Mouse (Mus musculus): ENCODE measurements around the gene Ebpl. TPM values are rescaled to one million over a fixed set of nuclear protein-coding genes. Genes with fewer than 3 reads are reported as not detected.
"Not testable (repeated sequence)": the region's sequence is repeated elsewhere in the genome, so short reads cannot be mapped to it uniquely, and the experiment has no call there.

Gene Ebpl
- polyA plus RNA-seq, 1 experiment from 2014 or later: 10.1 TPM

- no peaks in the 10 kb centered on the region for H3K36me3 ChIP-seq (ENCODE audit: control insufficient read depth, insufficient read depth, low read length)
Observed at GRCm38 (mm10) chr14:61344590-61344989, 15.6 kb downstream of the Ebpl start.

DNA sequence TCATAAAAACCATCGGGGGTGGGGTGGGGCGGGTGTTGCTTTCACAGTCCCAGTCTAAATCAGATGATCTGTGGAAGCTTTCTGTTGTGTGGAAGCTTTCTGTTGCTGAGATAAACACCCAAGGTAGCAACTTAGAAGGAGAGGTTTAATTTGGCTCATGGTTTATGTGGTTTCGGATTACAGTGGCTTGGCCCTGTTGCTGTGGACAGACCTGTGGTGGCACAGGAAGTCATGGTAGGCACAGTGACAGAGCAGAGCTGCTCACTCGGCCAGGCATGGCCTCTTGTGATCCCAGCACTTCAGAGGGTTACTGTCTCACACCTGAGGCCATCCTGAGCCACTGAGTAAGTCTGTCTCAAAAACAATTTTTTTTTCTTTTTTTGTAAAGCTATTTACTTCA, 20.9 kb downstream of the Ebpl start:
- WGBS: 88% methylated on average over 4 of the region's 4 CpGs
- no peaks in the 10 kb centered on the region for H3K9me3 ChIP-seq (ENCODE audit: control insufficient read depth, low read depth, low read length)
- no peak for ATAC-seq (ENCODE audit: insufficient number of reproducible peaks, insufficient read depth, low FRiP score, low read depth)
- no peaks in the 10 kb centered on the region for H3K27me3 ChIP-seq (ENCODE audit: control insufficient read depth, insufficient read depth, low read length)
- no peaks in the 10 kb centered on the region for H3K4me1 ChIP-seq (ENCODE audit: control insufficient read depth, insufficient read depth, low read length)
- no peak overlapping the region for H3K9ac ChIP-seq (replicated peaks; ENCODE audit: low read depth, low read length)
- no peak overlapping the region for H3K4me3 ChIP-seq (ENCODE audit: low read depth, low read length)
- H3K27ac ChIP-seq (ENCODE audit: low read length): no peak overlapping the region
- H3K36me3 ChIP-seq (ENCODE audit: control insufficient read depth, insufficient read depth, low read length): no peaks in the 10 kb centered on the region
- no peak overlapping the region for H3K4me2 ChIP-seq (replicated peaks; ENCODE audit: low read depth, low read length)

More at GRCm38 (mm10) chr14:61344590-61344989, 15.6 kb downstream of the Ebpl start:
- no peak overlapping the region for H3K4me3 ChIP-seq (ENCODE audit: low read depth, low read length)
- ATAC-seq (ENCODE audit: insufficient number of reproducible peaks, insufficient read depth, low FRiP score, low read depth): peak; percentile 46; the same call in 1 of the 2 replicates
- no peaks in the 10 kb centered on the region for H3K4me1 ChIP-seq (ENCODE audit: control insufficient read depth, insufficient read depth, low read length)
- H3K27ac ChIP-seq (ENCODE audit: low read length): no peak overlapping the region
- H3K9me3 ChIP-seq (ENCODE audit: control insufficient read depth, low read depth, low read length): no peaks in the 10 kb centered on the region
- H3K4me2 ChIP-seq (replicated peaks; ENCODE audit: low read depth, low read length): no peak overlapping the region
- no peaks in the 10 kb centered on the region for H3K27me3 ChIP-seq (ENCODE audit: control insufficient read depth, insufficient read depth, low read length)
- no peak overlapping the region for H3K9ac ChIP-seq (replicated peaks; ENCODE audit: low read depth, low read length)
- 61% methylated on average over 5 of the region's 5 CpGs for WGBS

GRCm38 (mm10) chr14:61330996-61331561, 29.2 kb downstream of the Ebpl start:
- H3K27me3 ChIP-seq (ENCODE audit: control insufficient read depth, insufficient read depth, low read length): no peaks in the 10 kb centered on the region
- H3K9ac ChIP-seq (replicated peaks; ENCODE audit: low read depth, low read length): no peak overlapping the region
- H3K27ac ChIP-seq (ENCODE audit: low read length): no peak overlapping the region
- WGBS: 25% methylated on average over 13 of the region's 13 CpGs
- no peaks in the 10 kb centered on the region for H3K9me3 ChIP-seq (ENCODE audit: control insufficient read depth, low read depth, low read length)
- H3K4me1 ChIP-seq (ENCODE audit: control insufficient read depth, insufficient read depth, low read length): 0 out of 2 replicates have a peak, but pooled peaks cover 2% of the 10 kb centered on the region
- no peak overlapping the region for H3K4me3 ChIP-seq (ENCODE audit: low read depth, low read length)
- no peak overlapping the region for H3K4me2 ChIP-seq (replicated peaks; ENCODE audit: low read depth, low read length)
- ATAC-seq (ENCODE audit: insufficient number of reproducible peaks, insufficient read depth, low FRiP score, low read depth): peak; percentile 63; the same call in 1 of the 2 replicates
- H3K36me3 ChIP-seq (ENCODE audit: control insufficient read depth, insufficient read depth, low read length): no peaks in the 10 kb centered on the region

- Histone ChIP-seq H3K4me3 (ENCODE audit: low read depth, low read length) (no peak overlapping the region), H3K9ac (replicated peaks; ENCODE audit: low read depth, low read length) (no peak overlapping the region), H3K36me3 (ENCODE audit: control insufficient read depth, insufficient read depth, low read length) (no peaks in the 10 kb centered on the region), H3K27ac (ENCODE audit: low read length) (no peak overlapping the region), H3K27me3 (ENCODE audit: control insufficient read depth, insufficient read depth, low read length) (no peaks in the 10 kb centered on the region), H3K9me3 (ENCODE audit: control insufficient read depth, low read depth, low read length) (no peaks in the 10 kb centered on the region), H3K4me2 (replicated peaks; ENCODE audit: low read depth, low read length) (no peak overlapping the region), H3K4me1 (ENCODE audit: control insufficient read depth, insufficient read depth, low read length) (0 out of 2 replicates have a peak, but pooled peaks cover 2% of the 10 kb centered on the region)
- ATAC-seq (ENCODE audit: insufficient number of reproducible peaks, insufficient read depth, low FRiP score, low read depth): no peak
- WGBS: 86% methylated on average over 11 of the region's 11 CpGs
Observed at GRCm38 (mm10) chr14:61330591-61330990, 29.6 kb downstream of the Ebpl start.

- 40% methylated on average over 19 of the region's 19 CpGs for WGBS
- Histone ChIP-seq H3K9me3 (ENCODE audit: control insufficient read depth, low read depth, low read length) (peaks cover 4% of the 10 kb centered on the region; the same call in 1 of the 2 replicates), H3K4me1 (ENCODE audit: control insufficient read depth, insufficient read depth, low read length) (0 out of 2 replicates have a peak, but pooled peaks cover 2% of the 10 kb centered on the region), H3K36me3 (ENCODE audit: control insufficient read depth, insufficient read depth, low read length) (no peaks in the 10 kb centered on the region), H3K27me3 (ENCODE audit: control insufficient read depth, insufficient read depth, low read length) (no peaks in the 10 kb centered on the region), H3K4me3 (ENCODE audit: low read depth, low read length) (peak overlapping the region; percentile 9; the same call in 1 of the 2 replicates), H3K9ac (replicated peaks; ENCODE audit: low read depth, low read length) (0 out of 2 replicates have a peak overlapping the region, but pooled peaks have one; percentile 1), H3K27ac (ENCODE audit: low read length) (no peak overlapping the region), H3K4me2 (replicated peaks; ENCODE audit: low read depth, low read length) (peak overlapping the region; percentile 35)
- peak; percentile 71; the same call in 1 of the 2 replicates for ATAC-seq (ENCODE audit: insufficient number of reproducible peaks, insufficient read depth, low FRiP score, low read depth)
Observed at GRCm38 (mm10) chr14:61327618-61328450, 32.4 kb downstream of the Ebpl start.

DNA sequence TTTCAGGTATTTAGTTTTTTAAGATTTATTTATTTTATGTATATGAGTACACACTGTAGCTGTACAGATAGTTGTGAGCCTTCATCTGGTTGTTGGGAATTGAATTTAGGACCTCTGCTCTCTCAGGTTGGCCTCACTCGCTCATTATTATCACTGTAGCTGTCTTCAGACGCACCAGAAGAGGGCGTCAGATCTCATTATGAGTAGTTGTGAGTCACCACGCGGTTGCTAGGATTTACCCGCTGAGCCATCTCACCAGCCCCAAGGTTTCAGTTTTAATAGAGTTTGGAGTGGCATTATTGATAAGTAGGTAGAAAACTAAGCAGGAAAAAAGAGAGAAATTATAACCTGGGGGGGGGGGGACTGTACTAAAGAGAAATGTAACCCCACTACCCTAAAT, 33.2 kb downstream of the Ebpl start:
- WGBS: 24% methylated on average over 6 of the region's 6 CpGs
- not testable (repeated sequence) for H3K4me2 ChIP-seq (replicated peaks; ENCODE audit: low read depth, low read length); ATAC-seq (ENCODE audit: insufficient number of reproducible peaks, insufficient read depth, low FRiP score, low read depth); H3K9ac ChIP-seq (replicated peaks; ENCODE audit: low read depth, low read length); H3K9me3 ChIP-seq (ENCODE audit: control insufficient read depth, low read depth, low read length); H3K27me3 ChIP-seq (ENCODE audit: control insufficient read depth, insufficient read depth, low read length); H3K4me1 ChIP-seq (ENCODE audit: control insufficient read depth, insufficient read depth, low read length); H3K36me3 ChIP-seq (ENCODE audit: control insufficient read depth, insufficient read depth, low read length); H3K4me3 ChIP-seq (ENCODE audit: low read depth, low read length); H3K27ac ChIP-seq (ENCODE audit: low read length)

- Histone ChIP-seq H3K9ac (replicated peaks; ENCODE audit: low read depth, low read length) (no peak overlapping the region), H3K4me3 (ENCODE audit: low read depth, low read length) (no peak overlapping the region), H3K9me3 (ENCODE audit: control insufficient read depth, low read depth, low read length) (peaks cover 4% of the 10 kb centered on the region; the same call in 1 of the 2 replicates), H3K4me1 (ENCODE audit: control insufficient read depth, insufficient read depth, low read length) (no peaks in the 10 kb centered on the region), H3K4me2 (replicated peaks; ENCODE audit: low read depth, low read length) (no peak overlapping the region), H3K27ac (ENCODE audit: low read length) (no peak overlapping the region), H3K27me3 (ENCODE audit: control insufficient read depth, insufficient read depth, low read length) (no peaks in the 10 kb centered on the region), H3K36me3 (ENCODE audit: control insufficient read depth, insufficient read depth, low read length) (no peaks in the 10 kb centered on the region)
- 94% methylated on average over 1 of the region's 1 CpGs for WGBS
- ATAC-seq (ENCODE audit: insufficient number of reproducible peaks, insufficient read depth, low FRiP score, low read depth): no peak
Observed at GRCm38 (mm10) chr14:61322740-61323139, 37.5 kb downstream of the Ebpl start.

- no peak overlapping the region for H3K4me3 ChIP-seq (ENCODE audit: low read depth, low read length)
- 67% methylated on average over 4 of the region's 4 CpGs for WGBS
- peaks cover 4% of the 10 kb centered on the region; the same call in 1 of the 2 replicates for H3K9me3 ChIP-seq (ENCODE audit: control insufficient read depth, low read depth, low read length)
- no peaks in the 10 kb centered on the region for H3K4me1 ChIP-seq (ENCODE audit: control insufficient read depth, insufficient read depth, low read length)
- no peak overlapping the region for H3K4me2 ChIP-seq (replicated peaks; ENCODE audit: low read depth, low read length)
- H3K36me3 ChIP-seq (ENCODE audit: control insufficient read depth, insufficient read depth, low read length): no peaks in the 10 kb centered on the region
- H3K27me3 ChIP-seq (ENCODE audit: control insufficient read depth, insufficient read depth, low read length): no peaks in the 10 kb centered on the region
- H3K27ac ChIP-seq (ENCODE audit: low read length): no peak overlapping the region
- no peak for ATAC-seq (ENCODE audit: insufficient number of reproducible peaks, insufficient read depth, low FRiP score, low read depth)
- no peak overlapping the region for H3K9ac ChIP-seq (replicated peaks; ENCODE audit: low read depth, low read length)
Observed at GRCm38 (mm10) chr14:61321200-61321599, 39.0 kb downstream of the Ebpl start.
